Mouse (Mus musculus) G1E (cell line): Measurements from ENCODE around the gene Tiam2. TPM values are rescaled to one million over a fixed set of nuclear protein-coding genes. Genes with fewer than 3 reads are reported as not detected.

ENCODE experiments used
- ATAC-seq: 2 replicates; pipeline ENCODE4 v1.8.0; 2016; ENCODE audit warnings: mild to moderate bottlenecking; ENCODE audit not compliant: insufficient number of reproducible peaks, poor library complexity, low FRiP score, severe bottlenecking; ENCODE audit errors: extremely low read depth
- DNase-seq: peaks from one replicate; pipeline ENCODE4 v3.0.0; 2012; ENCODE audit warnings: low spot score
- H3K27me3 ChIP-seq: 2 replicates; pipeline ENCODE4 v1.6.1; 2012; ENCODE audit warnings: mild to moderate bottlenecking, low read length, inconsistent platforms; ENCODE audit not compliant: insufficient read depth
- H3K36me3 ChIP-seq: replicated peaks from 2 replicates; pipeline ENCODE3; 2012; ENCODE audit warnings: mild to moderate bottlenecking, inconsistent platforms
- H3K4me1 ChIP-seq: 2 replicates; pipeline ENCODE4 v1.6.1; 2012; ENCODE audit warnings: low read depth, low read length, inconsistent platforms, mixed read lengths; ENCODE audit not compliant: insufficient read depth
- H3K4me3 ChIP-seq: 2 replicates; pipeline ENCODE4 v1.5.1; 2012; ENCODE audit warnings: low read depth, mild to moderate bottlenecking, inconsistent platforms, low read length, moderate library complexity, mixed read lengths
- H3K9me3 ChIP-seq: replicated peaks from 2 replicates; pipeline ENCODE4 v1.6.1; 2012; ENCODE audit warnings: inconsistent platforms
- CTCF ChIP-seq: IDR thresholded peaks from 2 replicates; pipeline ENCODE4 v1.5.1; 2012; ENCODE audit warnings: low read depth, low read length, inconsistent platforms, mixed read lengths
- GATA1 ChIP-seq: IDR thresholded peaks from 2 replicates; pipeline ENCODE4 v1.6.1; 2012; ENCODE audit warnings: borderline replicate concordance, low read length, inconsistent platforms, mixed read lengths
- GATA2 ChIP-seq: IDR thresholded peaks from 2 replicates; pipeline ENCODE4 v1.6.1; 2012; ENCODE audit warnings: low read depth, low read length, inconsistent platforms, borderline replicate concordance
- POLR2AphosphoS5 ChIP-seq: IDR thresholded peaks from 2 replicates; pipeline ENCODE4 v1.6.1; 2012; ENCODE audit warnings: low read depth, low read length, inconsistent platforms; ENCODE audit not compliant: insufficient replicate concordance
- TAL1 ChIP-seq: conservative IDR thresholded peaks from 2 replicates; pipeline ENCODE4 v1.6.1; 2012; ENCODE audit warnings: low read depth, low read length, inconsistent platforms, mixed read lengths
- polyA plus RNA-seq: library from polyadenylated mRNA; stranded (reverse); fragments of >175 nt; gene quantifications from 2 replicates; pipeline ENCODE4 v1.2.3, GENCODE M21; 2012
- total RNA-seq, 2 experiments: library from RNA; stranded (forward) in 1 of 2; stranded (reverse) in 1 of 2; fragments of 200-1000 nt in 1 of 2; fragments of >200 nt in 1 of 2; fragmentation: Nextera tagmentation in 1 of 2; gene quantifications; 2 replicates each; pipeline ENCODE4 v1.2.3; 2014 to 2017

Gene Tiam2
- total and polyA plus RNA-seq, 3 experiments = 0.49 TPM; not detected in 2

GRCm38 (mm10) chr17:3379753-3380588 lies 53.6 kb downstream of the Tiam2 start:
- Histone ChIP-seq H3K36me3 (no peaks in the 10 kb centered on the region), H3K4me1 (no peaks in the 10 kb centered on the region), H3K27me3 (peaks cover 13% of the 10 kb centered on the region; the same call in 1 of the 2 replicates), H3K4me3 (no peak overlapping the region), H3K9me3 (no peaks in the 10 kb centered on the region)
- ATAC-seq (peak; percentile 34; the same call in 1 of the 2 replicates), DNase-seq (no peak)
- TF ChIP-seq TAL1 = no peak
- TF ChIP-seq POLR2AphosphoS5 = no peak
- no peak for TF ChIP-seq GATA1
- no peak for TF ChIP-seq GATA2
- no peak for TF ChIP-seq CTCF

GRCm38 (mm10) chr17:3385391-3385790 lies 59.0 kb downstream of the Tiam2 start:
- Histone ChIP-seq H3K9me3 (no peaks in the 10 kb centered on the region), H3K4me3 (no peak overlapping the region), H3K4me1 (no peaks in the 10 kb centered on the region), H3K27me3 (peaks cover 8% of the 10 kb centered on the region; the same call in 1 of the 2 replicates), H3K36me3 (no peaks in the 10 kb centered on the region)
- TF ChIP-seq GATA1 (no peak), CTCF (no peak), TAL1 (no peak), POLR2AphosphoS5 (no peak), GATA2 (no peak)
- ATAC-seq (no peak), DNase-seq (no peak)

GRCm38 (mm10) chr17:3387819-3388218 lies 61.4 kb downstream of the Tiam2 start:
- ATAC-seq = no peak
- no peak for TF ChIP-seq GATA1
- TF ChIP-seq GATA2 = no peak
- no peak for TF ChIP-seq POLR2AphosphoS5
- no peak for TF ChIP-seq CTCF
- TF ChIP-seq TAL1 = no peak
- H3K36me3 ChIP-seq = no peaks in the 10 kb centered on the region
- no peaks in the 10 kb centered on the region for H3K4me1 ChIP-seq
- H3K9me3 ChIP-seq = no peaks in the 10 kb centered on the region
- H3K4me3 ChIP-seq = no peak overlapping the region
- no peak for DNase-seq
- H3K27me3 ChIP-seq = no peaks in the 10 kb centered on the region

- Histone ChIP-seq H3K36me3 (no peaks in the 10 kb centered on the region), H3K27me3 (no peaks in the 10 kb centered on the region), H3K4me3 (no peak overlapping the region), H3K9me3 (no peaks in the 10 kb centered on the region), H3K4me1 (no peaks in the 10 kb centered on the region)
- ATAC-seq (no peak), DNase-seq (no peak)
- TF ChIP-seq POLR2AphosphoS5 = no peak
Observed at GRCm38 (mm10) chr17:3389741-3390140, 63.4 kb downstream of the Tiam2 start.

GRCm38 (mm10) chr17:3393981-3394380 lies 67.6 kb downstream of the Tiam2 start:
- H3K9me3 ChIP-seq = no peaks in the 10 kb centered on the region
- 0 out of 2 replicates have a peak, but pooled peaks cover 4% of the 10 kb centered on the region for H3K27me3 ChIP-seq
- TF ChIP-seq GATA1 = no peak
- TF ChIP-seq POLR2AphosphoS5 = no peak
- TF ChIP-seq CTCF = no peak
- no peak for TF ChIP-seq TAL1
- TF ChIP-seq GATA2 = no peak
- ATAC-seq (no peak), DNase-seq (no peak)
- no peaks in the 10 kb centered on the region for H3K36me3 ChIP-seq
- H3K4me1 ChIP-seq = no peaks in the 10 kb centered on the region
- H3K4me3 ChIP-seq = no peak overlapping the region

GRCm38 (mm10) chr17:3394985-3395384 lies 68.6 kb downstream of the Tiam2 start:
- no peak for ATAC-seq
- no peak for DNase-seq
- no peaks in the 10 kb centered on the region for H3K4me1 ChIP-seq
- H3K4me3 ChIP-seq = no peak overlapping the region
- no peaks in the 10 kb centered on the region for H3K9me3 ChIP-seq
- TF ChIP-seq GATA1 (no peak), TAL1 (no peak), POLR2AphosphoS5 (no peak), GATA2 (no peak), CTCF (no peak)
- H3K27me3 ChIP-seq = 0 out of 2 replicates have a peak, but pooled peaks cover 4% of the 10 kb centered on the region
- no peaks in the 10 kb centered on the region for H3K36me3 ChIP-seq
